Mouse (Mus musculus) layer of hippocampus, postnatal 25 days (tissue): Measurements from ENCODE around the gene Srsf10. TPM values are rescaled to one million over a fixed set of nuclear protein-coding genes. Genes with fewer than 3 reads are reported as not detected.

Experiments used
- DNase-seq, 2 experiments: peaks; one replicate each; pipeline ENCODE4 v3.0.0; 2022; ENCODE audit warnings: mixed read lengths in 2 of 2, low spot score in 1 of 2; ENCODE audit errors: extremely low spot score in 1 of 2
- total RNA-seq, 2 experiments: library from RNA; stranded (reverse); gene quantifications; 2 replicates each; pipeline ENCODE4 v1.2.3; 2021

Gene Srsf10
- total RNA-seq, 2 experiments from 2014 or later = 78.4 to 78.6 TPM

GRCm38 (mm10) chr4:135882023-135882422, 26.5 kb downstream of the Srsf10 start:
- DNase-seq = no peak

GRCm38 (mm10) chr4:135883401-135883851, 27.9 kb downstream of the Srsf10 start:
- DNase-seq = no peak

GRCm38 (mm10) chr4:135883881-135884516, 28.5 kb downstream of the Srsf10 start:
- DNase-seq = no peak

GRCm38 (mm10) chr4:135884531-135884930, 29.0 kb downstream of the Srsf10 start:
- no peak for DNase-seq

- DNase-seq = no peak
These were observed 30.1 kb downstream of the Srsf10 start for GRCm38 (mm10) chr4:135885676-135886075.

GRCm38 (mm10) chr4:135886184-135886583, 30.6 kb downstream of the Srsf10 start:
- DNase-seq = no peak

GRCm38 (mm10) chr4:135888448-135889057, 33.0 kb downstream of the Srsf10 start:
- DNase-seq = no peak

GRCm38 (mm10) chr4:135889146-135889883, 33.8 kb downstream of the Srsf10 start:
- no peak for DNase-seq

- DNase-seq = peak; percentile 44 to 79
These were observed 34.3 kb downstream of the Srsf10 start for GRCm38 (mm10) chr4:135889884-135890283.

- no peak for DNase-seq
These were observed 36.0 kb downstream of the Srsf10 start for GRCm38 (mm10) chr4:135891539-135891938.

- no peak for DNase-seq
These were observed 37.3 kb downstream of the Srsf10 start for GRCm38 (mm10) chr4:135892884-135893283.

- no peak for DNase-seq
These were observed 39.6 kb downstream of the Srsf10 start, which contains the start of gene Cnr2 for GRCm38 (mm10) chr4:135895071-135895571. TSS of gene Cnr2 (plus strand) at chr4:135895394.

GRCm38 (mm10) chr4:135896157-135896556, 40.6 kb downstream of the Srsf10 start:
- DNase-seq = no peak

GRCm38 (mm10) chr4:135898380-135899049, 43.0 kb downstream of the Srsf10 start:
- no peak for DNase-seq

- no peak for DNase-seq
These were observed 43.5 kb downstream of the Srsf10 start for GRCm38 (mm10) chr4:135899050-135899448.

- no peak for DNase-seq
These were observed 44.5 kb downstream of the Srsf10 start for GRCm38 (mm10) chr4:135900008-135900407.

- DNase-seq = no peak
These were observed 47.2 kb downstream of the Srsf10 start for GRCm38 (mm10) chr4:135902606-135903242.

- DNase-seq = no peak
These were observed 49.3 kb downstream of the Srsf10 start for GRCm38 (mm10) chr4:135904810-135905209.

- DNase-seq = no peak
These were observed 51.1 kb downstream of the Srsf10 start for GRCm38 (mm10) chr4:135906633-135907032.
